Mouse (Mus musculus) spleen, postnatal 4 days (tissue): ENCODE measurements at regions not wholly inside any gene's neighbourhood (a gene's known extent, or its start where the extent isn't known, plus 50 kb on each side); places are given as distances from the start of the nearest gene placed in this dataset.
"Not testable (repeated sequence)": the region's sequence is repeated elsewhere in the genome, so short reads cannot be mapped to it uniquely, and the experiment has no call there.

Experiments
- DNase-seq, 2 experiments: peaks; one replicate each; pipeline ENCODE4 v3.0.0; 2022; ENCODE audit warnings: low spot score in 2 of 2

- no peak for DNase-seq
These were observed 227.0 kb upstream of the Zfp703 start for GRCm38 (mm10) chr8:26750120-26750519.

- DNase-seq: no peak
These were observed 225.5 kb upstream of the Zfp703 start for GRCm38 (mm10) chr8:26751651-26752050.

GRCm38 (mm10) chr8:26756452-26756851 lies 220.7 kb upstream of the Zfp703 start:
- no peak for DNase-seq

GRCm38 (mm10) chr8:26760726-26761125 lies 216.4 kb upstream of the Zfp703 start:
- no peak for DNase-seq

GRCm38 (mm10) chr8:26762942-26763778 lies 214.0 kb upstream of the Zfp703 start:
- DNase-seq: no peak

- no peak for DNase-seq
These were observed 208.5 kb upstream of the Zfp703 start for GRCm38 (mm10) chr8:26768474-26769229.

GRCm38 (mm10) chr8:26770424-26770886 lies 206.7 kb upstream of the Zfp703 start:
- no peak for DNase-seq

- DNase-seq: no peak
These were observed 198.1 kb upstream of the Zfp703 start for GRCm38 (mm10) chr8:26778917-26779537.

- DNase-seq: no peak
These were observed 196.6 kb upstream of the Zfp703 start for GRCm38 (mm10) chr8:26780515-26780914.

GRCm38 (mm10) chr8:26782936-26783335 lies 194.2 kb upstream of the Zfp703 start:
- DNase-seq: not testable (repeated sequence)

GRCm38 (mm10) chr8:26784381-26784780 lies 192.7 kb upstream of the Zfp703 start:
- no peak for DNase-seq

- no peak for DNase-seq
These were observed 185.3 kb upstream of the Zfp703 start for GRCm38 (mm10) chr8:26791795-26792194.

- DNase-seq: no peak
These were observed 183.4 kb upstream of the Zfp703 start for GRCm38 (mm10) chr8:26793606-26794292.

GRCm38 (mm10) chr8:26794411-26794810 lies 182.7 kb upstream of the Zfp703 start:
- DNase-seq: no peak

GRCm38 (mm10) chr8:26795616-26796015 lies 181.5 kb upstream of the Zfp703 start:
- DNase-seq: no peak

- no peak for DNase-seq
These were observed 177.3 kb upstream of the Zfp703 start for GRCm38 (mm10) chr8:26799814-26800213.

- no peak for DNase-seq
These were observed 173.0 kb upstream of the Zfp703 start for GRCm38 (mm10) chr8:26804089-26804488.

GRCm38 (mm10) chr8:26804901-26805341 lies 172.2 kb upstream of the Zfp703 start:
- DNase-seq: no peak

- DNase-seq: no peak
These were observed 171.7 kb upstream of the Zfp703 start for GRCm38 (mm10) chr8:26805371-26805821.

- DNase-seq: no peak
These were observed 168.9 kb upstream of the Zfp703 start for GRCm38 (mm10) chr8:26808111-26808651.

GRCm38 (mm10) chr8:26808771-26809170 lies 168.4 kb upstream of the Zfp703 start:
- no peak for DNase-seq
